25 mouse cellular contexts compared by ENCODE assay signal in genomic region chr8:110648577-110648976, GRCm38 (mm10).
"Had no signal": no experiment of that assay in that cellular context is flagged by ENCODE, and none has a peak within 500 bp of the region (broad histone marks: within the 10 kb centered on the region; RNA-seq: fewer than 3 reads in every experiment).

No protein-coding gene starts in this region.

- H3K4me1 ChIP-seq: hindbrain, embryonic 15.5 days; kidney, embryonic 15.5 days; limb, embryonic 13.5 days; limb, embryonic 15.5 days; liver, embryonic 12.5 days had no signal

- DNase-seq: gastrocnemius, postnatal 10 days; gastrocnemius, postnatal 25 days; heart, adult 18-20 months; heart, postnatal 10 days; heart, postnatal 36 days; kidney, adult 11 months; kidney, adult 2 months; kidney, adult 9 months; kidney, postnatal 14 days; kidney, postnatal 36 days; layer of hippocampus, adult 9-11 months; layer of hippocampus, postnatal 36 days; left cerebral cortex, postnatal 4 days had no signal

- H3K4me2 ChIP-seq: heart, embryonic 12.5 days; hindbrain, embryonic 13.5 days; hindbrain, embryonic 15.5 days; kidney, embryonic 15.5 days; limb, embryonic 13.5 days; limb, embryonic 15.5 days; liver, embryonic 12.5 days had no signal

- H3K4me3 ChIP-seq: heart, embryonic 10.5 days; heart, embryonic 12.5 days; hindbrain, embryonic 13.5 days; hindbrain, embryonic 15.5 days; kidney, embryonic 15.5 days; limb, embryonic 13.5 days; limb, embryonic 15.5 days; liver, embryonic 12.5 days had no signal

- H3K9me3 ChIP-seq: heart, embryonic 10.5 days; heart, embryonic 12.5 days; hindbrain, embryonic 13.5 days; hindbrain, embryonic 15.5 days; kidney, embryonic 15.5 days; limb, embryonic 13.5 days; limb, embryonic 15.5 days; liver, embryonic 12.5 days had no signal

- H3K27ac ChIP-seq: heart, embryonic 10.5 days; hindbrain, embryonic 13.5 days; hindbrain, embryonic 15.5 days; hindbrain, postnatal 0 days; kidney, embryonic 15.5 days; kidney, postnatal 0 days; limb, embryonic 13.5 days; limb, embryonic 15.5 days; liver, embryonic 12.5 days; liver, embryonic 14.5 days had no signal

- H3K9ac ChIP-seq: heart, embryonic 12.5 days; hindbrain, embryonic 13.5 days; hindbrain, embryonic 15.5 days; kidney, embryonic 15.5 days; limb, embryonic 13.5 days; limb, embryonic 15.5 days; liver, embryonic 12.5 days; liver, embryonic 14.5 days had no signal

- ATAC-seq: hindbrain, postnatal 0 days; intestine, embryonic 16.5 days; liver, embryonic 12.5 days had no signal

- H3K27me3 ChIP-seq: heart, embryonic 12.5 days; hindbrain, embryonic 13.5 days; hindbrain, embryonic 15.5 days; kidney, embryonic 15.5 days; limb, embryonic 13.5 days; limb, embryonic 15.5 days; liver, embryonic 12.5 days had no signal
